Comparison of ENCODE assay signal across 8 mouse cellular contexts in genomic region chr8:70659604-70660272, GRCm38 (mm10). TPM values are rescaled to one million over a fixed set of nuclear protein-coding genes. Genes with fewer than 3 reads are reported as not detected.
A peak's percentile ranks its signal among the peaks of the same experiment; 100 is the strongest.
DNase-seq lines count a peak whose midpoint lies in the region; ATAC-seq lines count a peak whose summit lies in the region.

No protein-coding gene starts in this region.

- H3K27me3 ChIP-seq in hindbrain, embryonic 12.5 days, result no peaks in the 10 kb centered on the region

- ATAC-seq in hindbrain, embryonic 12.5 days (ENCODE audit: low FRiP score), result peak; percentile 85

- peak overlapping the region; percentile 90 for H3K9ac ChIP-seq in hindbrain, embryonic 12.5 days

- 1% methylated on average over 44 of the region's 44 CpGs for WGBS in hindbrain, embryonic 12.5 days

- H3K4me1 ChIP-seq in hindbrain, embryonic 12.5 days, result peaks cover 51% of the 10 kb centered on the region

- H3K27ac ChIP-seq in hindbrain, embryonic 12.5 days, result peak overlapping the region; percentile 90

- peak; percentile 96 for DNase-seq in NIH3T3 (ENCODE audit: low read depth)
- DNase-seq in cerebellum, adult 9-11 months, result peak; percentile 72
- DNase-seq in frontal cortex, postnatal 10 days (ENCODE audit: low spot score in 2 of 2), result peak; percentile 76 to 80
- DNase-seq in layer of hippocampus, postnatal 14 days (ENCODE audit: low spot score in 2 of 2), result peak; percentile 61 to 82
- DNase-seq in lung, postnatal 10 days, result peak; percentile 96
- DNase-seq in ovary, postnatal 36 days (ENCODE audit: low spot score), result peak; percentile 92
- DNase-seq in thymus, postnatal 14 days, result peak; percentile 94

- peaks cover 1% of the 10 kb centered on the region for H3K36me3 ChIP-seq in hindbrain, embryonic 12.5 days

- peak overlapping the region; percentile 74 for H3K4me2 ChIP-seq in hindbrain, embryonic 12.5 days (replicated peaks)

- peak overlapping the region; percentile 82 for H3K4me3 ChIP-seq in hindbrain, embryonic 12.5 days

- no peaks in the 10 kb centered on the region for H3K9me3 ChIP-seq in hindbrain, embryonic 12.5 days (replicated peaks)

RNA-seq across cellular contexts. Expression of gene Pgpep1, which starts 0.5 kb away (rescaled TPM):
- 101 and 125 TPM in 2 replicates for polyA plus RNA-seq in hindbrain, embryonic 12.5 days (2016; fragmentation: Nextera tagmentation; extraction: Ambion mirVana)
- 10 to 100 TPM; 25.9 to 30.8 TPM for total RNA-seq in layer of hippocampus, postnatal 14 days (2021)

RNA-seq across cellular contexts. Expression of gene Lsm4, which starts 13.3 kb away (rescaled TPM):
- polyA plus RNA-seq in hindbrain, embryonic 12.5 days (2016; fragmentation: Nextera tagmentation; extraction: Ambion mirVana), result 227 and 231 TPM in 2 replicates
- total RNA-seq in layer of hippocampus, postnatal 14 days (2021), result 10 to 100 TPM; 67.8 to 71.7 TPM

RNA-seq across cellular contexts. Expression of gene Gdf15, which starts 27.5 kb away (rescaled TPM):
- polyA plus RNA-seq in hindbrain, embryonic 12.5 days (2016; fragmentation: Nextera tagmentation; extraction: Ambion mirVana), result 0.15 and 0.17 TPM in 2 replicates
- total RNA-seq in layer of hippocampus, postnatal 14 days (2021), result not detected

RNA-seq across cellular contexts. Expression of gene Jund, which starts 39.0 kb away (rescaled TPM):
- 186 and 217 TPM in 2 replicates for polyA plus RNA-seq in hindbrain, embryonic 12.5 days (2016; fragmentation: Nextera tagmentation; extraction: Ambion mirVana)
- 100 to 1,000 TPM; 163 to 179 TPM for total RNA-seq in layer of hippocampus, postnatal 14 days (2021)

RNA-seq across cellular contexts. Expression of gene Iqcn, which starts 43.5 kb away (rescaled TPM):
- polyA plus RNA-seq in hindbrain, embryonic 12.5 days (2016; fragmentation: Nextera tagmentation; extraction: Ambion mirVana), result 0.05 TPM in 1 of 2 replicates, not detected in the other
- under 1 TPM in 1 of 2 experiments, not detected in 1; 0.14 TPM for total RNA-seq in layer of hippocampus, postnatal 14 days (2021)

Comparison
In these comparisons a context has a peak if more than half of its experiments do, and no peak if none do; other contexts are left out.
1. Peak in every context shown above with its lines: DNase-seq, ATAC-seq, H3K4me3 ChIP-seq and H3K27ac ChIP-seq.